Mouse (Mus musculus) erythroid progenitor cell, adult 5-6 weeks (primary cell): ENCODE results near the gene Adi1. TPM values are rescaled to one million over a fixed set of nuclear protein-coding genes. Genes with fewer than 3 reads are reported as not detected.

Source experiments
- total RNA-seq, 2 experiments: library from RNA; stranded (forward) in 1 of 2; stranded (reverse) in 1 of 2; fragments of 150-400 nt in 1 of 2; fragments of 186-747, 209-891 nt in 1 of 2; gene quantifications; 2 replicates each; pipeline versions ENCODE4 v1.2.3 to v1.2.4; 2015 to 2017; ENCODE audit warnings: low replicate concordance in 2 of 2

Gene Adi1
- total RNA-seq, 2 experiments from 2014 or later = 7.7 to 14.7 TPM

Other genes with a start within 250 kb of the Adi1 start
- gene Dcdc2c, start 122.8 kb upstream of the Adi1 start, total RNA-seq (2015; ENCODE audit: low replicate concordance) = not detected in 2 replicates
- gene Dcdc2c, start 122.8 kb upstream of the Adi1 start, total RNA-seq (2017; ENCODE audit: low replicate concordance) = not detected in 2 replicates
- gene Allc, start 92.7 kb upstream of the Adi1 start, total RNA-seq (2015; ENCODE audit: low replicate concordance) = not detected in 2 replicates
- gene Allc, start 92.7 kb upstream of the Adi1 start, total RNA-seq (2017; ENCODE audit: low replicate concordance) = not detected in 2 replicates
- gene Colec11, start 51.9 kb upstream of the Adi1 start, total RNA-seq (2015; ENCODE audit: low replicate concordance) = not detected in 2 replicates
- not detected in 2 replicates for gene Colec11, start 51.9 kb upstream of the Adi1 start, total RNA-seq (2017; ENCODE audit: low replicate concordance)
- gene Rps7, start 39.3 kb upstream of the Adi1 start, total RNA-seq (2015; ENCODE audit: low replicate concordance) = 586 and 840 TPM in 2 replicates
- gene Rps7, start 39.3 kb upstream of the Adi1 start, total RNA-seq (2017; ENCODE audit: low replicate concordance) = 645 and 703 TPM in 2 replicates
- 8.8 and 11.9 TPM in 2 replicates for gene Rnaseh1, start 25.6 kb upstream of the Adi1 start, total RNA-seq (2015; ENCODE audit: low replicate concordance)
- gene Rnaseh1, start 25.6 kb upstream of the Adi1 start, total RNA-seq (2017; ENCODE audit: low replicate concordance) = 3.6 and 10.4 TPM in 2 replicates
- gene Trappc12, start 75.2 kb downstream of the Adi1 start, total RNA-seq (2015; ENCODE audit: low replicate concordance) = 22.3 and 29.8 TPM in 2 replicates
- 17.1 and 25.2 TPM in 2 replicates for gene Trappc12, start 75.2 kb downstream of the Adi1 start, total RNA-seq (2017; ENCODE audit: low replicate concordance)
- 14.1 and 19.7 TPM in 2 replicates for gene Eipr1, start 76.6 kb downstream of the Adi1 start, total RNA-seq (2015; ENCODE audit: low replicate concordance)
- gene Eipr1, start 76.6 kb downstream of the Adi1 start, total RNA-seq (2017; ENCODE audit: low replicate concordance) = 13.5 and 20.5 TPM in 2 replicates